23 mouse cellular contexts compared by ENCODE assay signal in genomic region chr3:116200060-116200459, GRCm38 (mm10). TPM values are rescaled to one million over a fixed set of nuclear protein-coding genes. Genes with fewer than 3 reads are reported as not detected.
DNase-seq lines count a peak whose midpoint lies in the region; ATAC-seq and TF ChIP-seq lines count a peak whose summit lies in the region.
"Had no signal": no experiment of that assay in that cellular context is flagged by ENCODE, and none has a peak within 500 bp of the region (broad histone marks: within the 10 kb centered on the region; RNA-seq: fewer than 3 reads in every experiment).

No protein-coding gene starts in this region.

- no peaks in the 10 kb centered on the region for H3K79me2 ChIP-seq in CH12.LX (replicated peaks; ENCODE audit: control insufficient read depth, extremely low read depth, insufficient read depth, poor library complexity, severe bottlenecking)

- H3K36me3 ChIP-seq in embryonic facial prominence, embryonic 14.5 days (ENCODE audit: control insufficient read depth, insufficient read depth, low read length) = no peaks in the 10 kb centered on the region
- no peaks in the 10 kb centered on the region for H3K36me3 ChIP-seq in embryonic facial prominence, embryonic 10.5 days (replicated peaks)
- H3K36me3 ChIP-seq in kidney, embryonic 15.5 days = no peaks in the 10 kb centered on the region
- H3K36me3 ChIP-seq in CH12.LX (replicated peaks in 1 of 2; ENCODE audit: control insufficient read depth in 1 of 2, insufficient read depth in 1 of 2, low read length in 1 of 2) = no peaks in the 10 kb centered on the region
- H3K36me3 ChIP-seq in forebrain, postnatal 0 days (ENCODE audit: insufficient read depth) = no peaks in the 10 kb centered on the region
- H3K36me3 ChIP-seq: hindbrain, embryonic 10.5 days; midbrain, embryonic 13.5 days had no signal

- no peaks in the 10 kb centered on the region for H3K27me3 ChIP-seq in embryonic facial prominence, embryonic 14.5 days (replicated peaks; ENCODE audit: control insufficient read depth, insufficient read depth, low read length)
- H3K27me3 ChIP-seq in embryonic facial prominence, embryonic 10.5 days (replicated peaks; ENCODE audit: low read depth, poor library complexity, severe bottlenecking) = no peaks in the 10 kb centered on the region
- H3K27me3 ChIP-seq in kidney, embryonic 15.5 days = no peaks in the 10 kb centered on the region
- no peaks in the 10 kb centered on the region for H3K27me3 ChIP-seq in CH12.LX (replicated peaks)
- H3K27me3 ChIP-seq in forebrain, postnatal 0 days (ENCODE audit: insufficient read depth, low read length) = no peaks in the 10 kb centered on the region
- H3K27me3 ChIP-seq: midbrain, embryonic 13.5 days had no signal

- no peak overlapping the region for H3K4me3 ChIP-seq in embryonic facial prominence, embryonic 14.5 days (ENCODE audit: low read depth, low read length)
- no peak overlapping the region for H3K4me3 ChIP-seq in embryonic facial prominence, embryonic 10.5 days
- no peak overlapping the region for H3K4me3 ChIP-seq in kidney, embryonic 15.5 days (replicated peaks)
- no peak overlapping the region for H3K4me3 ChIP-seq in CH12.LX (replicated peaks in 1 of 3; ENCODE audit: low read depth in 2 of 3, low read length in 2 of 3, poor library complexity in 1 of 3)
- H3K4me3 ChIP-seq in forebrain, postnatal 0 days (ENCODE audit: low read depth, low read length) = no peak overlapping the region
- H3K4me3 ChIP-seq: hindbrain, embryonic 10.5 days; layer of hippocampus, adult 2 months; midbrain, embryonic 13.5 days; myocyte had no signal

- no peak for TF ChIP-seq CTCF in CH12.LX (conservative IDR thresholded peaks at IDR 0.05 in 1 of 2, IDR thresholded peaks at IDR 0.05 in 1 of 2; ENCODE audit: low read depth in 2 of 2, low read length in 2 of 2)
- TF ChIP-seq CTCF in forebrain, postnatal 0 days (IDR thresholded peaks at IDR 0.05; ENCODE audit: low read depth) = no peak

- TF ChIP-seq POLR2A in CH12.LX (IDR thresholded peaks at IDR 0.05; ENCODE audit: low read depth, low read length) = no peak

- WGBS in embryonic facial prominence, embryonic 14.5 days = 77% methylated on average over 10 of the region's 10 CpGs
- WGBS in embryonic facial prominence, embryonic 10.5 days = 83% methylated on average over 10 of the region's 10 CpGs
- 45% methylated on average over 10 of the region's 10 CpGs for WGBS in kidney, embryonic 15.5 days
- WGBS in forebrain, postnatal 0 days = 43% methylated on average over 10 of the region's 10 CpGs

- no peak for TF ChIP-seq EP300 in CH12.LX (IDR thresholded peaks at IDR 0.05; ENCODE audit: low read length)

- no peak for TF ChIP-seq RAD21 in CH12.LX (IDR thresholded peaks at IDR 0.05; ENCODE audit: low read depth, low read length)

- in situ Hi-C loops in CH12.LX (cut with MboI; ENCODE audit: low pct_ligation_motif_present, low pct_unique_long_range_greater_than_20kb, low sequenced_read_pairs) = loop anchor here (25.0 kb wide), 1 partner anchor 138 kb away; no protein-coding TSS in a partner anchor

- H3K4me1 ChIP-seq in embryonic facial prominence, embryonic 14.5 days (ENCODE audit: control insufficient read depth, insufficient read depth, low read length) = peaks cover 4% of the 10 kb centered on the region; the same call in 1 of the 2 replicates
- H3K4me1 ChIP-seq in embryonic facial prominence, embryonic 10.5 days = no peaks in the 10 kb centered on the region
- peaks cover 28% of the 10 kb centered on the region for H3K4me1 ChIP-seq in kidney, embryonic 15.5 days
- H3K4me1 ChIP-seq in CH12.LX (ENCODE audit: control insufficient read depth in 1 of 2, insufficient read depth in 2 of 2) = peaks cover 2 to 21% of the 10 kb centered on the region in 2 experiments; a peak in 3 of 4 replicates
- H3K4me1 ChIP-seq in forebrain, postnatal 0 days (ENCODE audit: insufficient read depth) = no peaks in the 10 kb centered on the region
- H3K4me1 ChIP-seq: hindbrain, embryonic 10.5 days had no signal

- H3K27ac ChIP-seq in embryonic facial prominence, embryonic 14.5 days (replicated peaks; ENCODE audit: low read depth, low read length) = no peak overlapping the region
- H3K27ac ChIP-seq in embryonic facial prominence, embryonic 10.5 days (replicated peaks) = no peak overlapping the region
- peak overlapping the region; percentile 41 for H3K27ac ChIP-seq in kidney, embryonic 15.5 days
- no peak overlapping the region for H3K27ac ChIP-seq in CH12.LX (ENCODE audit: insufficient read depth, low read depth)
- no peak overlapping the region for H3K27ac ChIP-seq in forebrain, postnatal 0 days (ENCODE audit: low read depth, low read length)
- H3K27ac ChIP-seq: hindbrain, embryonic 10.5 days; kidney, postnatal 0 days; layer of hippocampus, adult 2 months; midbrain, embryonic 13.5 days had no signal

- H3K4me2 ChIP-seq in embryonic facial prominence, embryonic 14.5 days (ENCODE audit: low read depth, low read length) = no peak overlapping the region
- H3K4me2 ChIP-seq in kidney, embryonic 15.5 days = no peak overlapping the region
- H3K4me2 ChIP-seq in CH12.LX (ENCODE audit: insufficient read depth, low read depth, poor library complexity, severe bottlenecking) = peak overlapping the region; percentile 25
- no peak overlapping the region for H3K4me2 ChIP-seq in forebrain, postnatal 0 days (ENCODE audit: low read depth)
- H3K4me2 ChIP-seq: midbrain, embryonic 13.5 days had no signal

- ATAC-seq in embryonic facial prominence, embryonic 14.5 days (ENCODE audit: low read depth) = peak; percentile 50; the same call in 1 of the 2 replicates
- ATAC-seq in kidney, embryonic 15.5 days (replicated peaks; ENCODE audit: low FRiP score) = peak; percentile 65
- ATAC-seq in forebrain, postnatal 0 days = peak; percentile 92
- ATAC-seq: midbrain, embryonic 13.5 days had no signal

- intact Hi-C loops in gastrocnemius, postnatal 36 days (cut with DNase I) = no loop called here

- dilution Hi-C loops in CH12.LX (cut with MboI; ENCODE audit: extremely low pct_ligation_motif_present, extremely low pct_unique_long_range_greater_than_20kb, low sequenced_read_pairs) = no loop called here

- DNase-seq in embryonic facial prominence, embryonic 14.5 days (ENCODE audit: low spot score) = no peak
- no peak for DNase-seq in embryonic facial prominence, embryonic 10.5 days (ENCODE audit: low spot score)
- no peak for DNase-seq in kidney, postnatal 14 days
- peak; percentile 70 for DNase-seq in CH12.LX (ENCODE audit: extremely low read depth)
- peak; percentile 28 for DNase-seq in forebrain, postnatal 0 days
- DNase-seq in urinary bladder, postnatal 25 days (ENCODE audit: low spot score) = no peak
- DNase-seq in gastrocnemius, postnatal 36 days = no peak
- DNase-seq: adrenal gland, adult 8-10 months; cerebellum, adult 18-20 months; cerebellum, postnatal 36 days; gastrocnemius, postnatal 25 days; layer of hippocampus, postnatal 36 days; left cerebral cortex, postnatal 4 days; liver; lung, postnatal 14 days; right cerebral cortex, postnatal 25 days had no signal

- no peak overlapping the region for H3K9ac ChIP-seq in embryonic facial prominence, embryonic 14.5 days (ENCODE audit: low read depth, low read length)
- no peak overlapping the region for H3K9ac ChIP-seq in kidney, embryonic 15.5 days
- H3K9ac ChIP-seq in CH12.LX (ENCODE audit: insufficient read depth, low read depth) = no peak overlapping the region
- H3K9ac ChIP-seq in forebrain, postnatal 0 days = no peak overlapping the region
- H3K9ac ChIP-seq: midbrain, embryonic 13.5 days had no signal

- no peaks in the 10 kb centered on the region for H3K9me3 ChIP-seq in embryonic facial prominence, embryonic 14.5 days (ENCODE audit: control insufficient read depth, low read length)
- H3K9me3 ChIP-seq in embryonic facial prominence, embryonic 10.5 days = no peaks in the 10 kb centered on the region
- no peaks in the 10 kb centered on the region for H3K9me3 ChIP-seq in kidney, embryonic 15.5 days (replicated peaks)
- H3K9me3 ChIP-seq in CH12.LX (replicated peaks; ENCODE audit: low read length) = no peaks in the 10 kb centered on the region
- H3K9me3 ChIP-seq in forebrain, postnatal 0 days (ENCODE audit: low read length) = no peaks in the 10 kb centered on the region
- H3K9me3 ChIP-seq: hindbrain, embryonic 10.5 days; midbrain, embryonic 13.5 days had no signal

TF ChIP-seq in CH12.LX, 34 proteins besides CTCF, POLR2A, EP300 and RAD21 (continues in another document):
- TF ChIP-seq BHLHE40 (IDR thresholded peaks at IDR 0.05; ENCODE audit: low read depth, low read length) (peak; percentile 26; the same call in 1 of the 2 replicates), SIN3A (IDR thresholded peaks at IDR 0.05; ENCODE audit: low read length) (no peak), MAX (IDR thresholded peaks at IDR 0.05; ENCODE audit: low read length) (no peak), NRF1 (IDR thresholded peaks at IDR 0.05; ENCODE audit: low read depth, low read length) (no peak), ZMIZ1 (IDR thresholded peaks at IDR 0.05; ENCODE audit: low read depth, low read length) (no peak), ETS1 (conservative IDR thresholded peaks at IDR 0.05; ENCODE audit: low read depth, low read length) (peak; percentile 87), CHD1 (IDR thresholded peaks at IDR 0.05; ENCODE audit: low read depth, low read length) (no peak), RCOR1 (conservative IDR thresholded peaks at IDR 0.05; ENCODE audit: low read depth, low read length) (no peak), USF1 (IDR thresholded peaks at IDR 0.05; ENCODE audit: low read depth, low read length) (no peak), USF2 (conservative IDR thresholded peaks at IDR 0.05; ENCODE audit: low read depth, low read length) (no peak), UBTF (IDR thresholded peaks at IDR 0.05; ENCODE audit: low read depth, low read length) (no peak), MEF2A (IDR thresholded peaks at IDR 0.05; ENCODE audit: borderline replicate concordance, low read depth, low read length) (0 out of 2 replicates have a peak, but pooled peaks have one; percentile 35), IRF4 (IDR thresholded peaks at IDR 0.05; ENCODE audit: low read depth, low read length) (0 out of 2 replicates have a peak, but pooled peaks have one; percentile 37), E2F4 (IDR thresholded peaks at IDR 0.05; ENCODE audit: insufficient replicate concordance, low read depth, low read length) (no peak), TCF12 (IDR thresholded peaks at IDR 0.05; ENCODE audit: low read depth, low read length) (peak; percentile 61; the same call in 1 of the 2 replicates)

RNA-seq across cellular contexts. Expression of gene Gpr88, which starts 53.2 kb away (rescaled TPM):
- polyA plus RNA-seq in embryonic facial prominence, embryonic 14.5 days (2014; fragmentation: Nextera tagmentation; extraction: Ambion mirVana) = 0.93 and 2.5 TPM in 2 replicates
- polyA plus RNA-seq in embryonic facial prominence, embryonic 10.5 days (2016; fragmentation: Nextera tagmentation; extraction: Ambion mirVana) = 0.52 TPM in 1 of 2 replicates, not detected in the other
- 0.82 and 1.0 TPM in 2 replicates for polyA plus RNA-seq in kidney, embryonic 15.5 days (2015; fragmentation: Nextera tagmentation; extraction: Ambion mirVana)
- total RNA-seq in CH12.LX (2012; rRNA removed) = not detected in 2 replicates
- total RNA-seq in CH12.LX (2014; rRNA removed) = not detected in 2 replicates
- polyA plus RNA-seq in CH12.LX (2012; ENCODE audit: insufficient read length, low read depth) = not detected in 2 replicates
- 33.6 and 54.7 TPM in 2 replicates for total RNA-seq in forebrain, postnatal 0 days (2014; rRNA removed)
- 15.2 and 20.5 TPM in 2 replicates for polyA plus RNA-seq in forebrain, postnatal 0 days (2015; fragmentation: Nextera tagmentation; extraction: Ambion mirVana)
- not detected for total RNA-seq in gastrocnemius, postnatal 36 days (2021)
- total RNA-seq: gastrocnemius, postnatal 25 days; neutrophil, adult 5-6 weeks had no signal
- polyA plus RNA-seq: myocyte had no signal

Comparison
In these comparisons a context has a peak if more than half of its experiments do, and no peak if none do; other contexts are left out.
1. DNase-seq: peak in CH12.LX (single experiment) and forebrain, postnatal 0 days (single experiment); none in embryonic facial prominence, embryonic 14.5 days (single experiment), embryonic facial prominence, embryonic 10.5 days (single experiment), kidney, postnatal 14 days (single experiment), urinary bladder, postnatal 25 days (single experiment) and gastrocnemius, postnatal 36 days (0 of 2).
2. Peak in every context shown above with its lines, with median percentiles within 50 percentile points of each other: ATAC-seq.